Mouse (Mus musculus) midbrain, embryonic 12.5 days (tissue): ENCODE measurements at regions not wholly inside any gene's neighbourhood (a gene's known extent, or its start where the extent isn't known, plus 50 kb on each side); places are given as distances from the start of the nearest gene placed in this dataset.

Source experiments
- ATAC-seq: fragments of 200-750 bp; cut with Nextera tagmentation; 2 replicates; pipeline ENCODE4 v1.8.0; 2017; ENCODE audit warnings: low read depth, moderate TSS enrichment, moderate library complexity; ENCODE audit not compliant: low FRiP score
- H3K27ac ChIP-seq: fragments of 300-500 bp; sonication (generic); replicated peaks from 2 replicates; pipeline ENCODE4 v1.5.1; 2016; ENCODE audit warnings: mild to moderate bottlenecking
- H3K27me3 ChIP-seq: fragments of 300-500 bp; sonication (generic); 2 replicates; pipeline ENCODE4 v1.6.1; 2016; ENCODE audit warnings: mild to moderate bottlenecking
- H3K36me3 ChIP-seq: fragments of 300-500 bp; sonication (generic); 2 replicates; pipeline ENCODE4 v1.6.1; 2016
- H3K4me1 ChIP-seq: fragments of 300-500 bp; sonication (generic); 2 replicates; pipeline ENCODE4 v1.6.1; 2016
- H3K4me2 ChIP-seq: fragments of 300-500 bp; sonication (generic); replicated peaks from 2 replicates; pipeline ENCODE4 v1.6.1; 2016; ENCODE audit warnings: mild to moderate bottlenecking, moderate library complexity
- H3K4me3 ChIP-seq: fragments of 300-500 bp; sonication (generic); 2 replicates; pipeline ENCODE4 v1.5.1; 2016; ENCODE audit warnings: mild to moderate bottlenecking
- H3K9ac ChIP-seq: fragments of 300-500 bp; sonication (generic); replicated peaks from 2 replicates; pipeline ENCODE4 v1.6.1; 2016; ENCODE audit warnings: mild to moderate bottlenecking, moderate library complexity
- H3K9me3 ChIP-seq: fragments of 300-500 bp; sonication (generic); 2 replicates; pipeline ENCODE4 v1.6.1; 2016; ENCODE audit warnings: mild to moderate bottlenecking
- WGBS: fragments of 180-500 bp; shearing (Covaris S2); methylation state at CpG from one replicate; pipeline ENCODE4 v1.1.7; 2016; 5-methylcytosine and 5-hydroxymethylcytosine counted together

GRCm38 (mm10) chr17:63575316-63576007 lies 75.6 kb upstream of the Fbxl17 start:
- Histone ChIP-seq H3K4me1 (no peaks in the 10 kb centered on the region), H3K36me3 (no peaks in the 10 kb centered on the region), H3K27me3 (no peaks in the 10 kb centered on the region), H3K9me3 (no peaks in the 10 kb centered on the region), H3K27ac (no peak overlapping the region), H3K4me3 (no peak overlapping the region), H3K9ac (no peak overlapping the region), H3K4me2 (no peak overlapping the region)
- ATAC-seq: 0 out of 2 replicates have a peak, but pooled peaks have one; percentile 56
- WGBS: 75% methylated on average over 4 of the region's 4 CpGs

GRCm38 (mm10) chr17:63582870-63583269 lies 83.1 kb upstream of the Fbxl17 start:
- Histone ChIP-seq H3K36me3 (no peaks in the 10 kb centered on the region), H3K27ac (no peak overlapping the region), H3K4me1 (no peaks in the 10 kb centered on the region), H3K9ac (no peak overlapping the region), H3K27me3 (no peaks in the 10 kb centered on the region), H3K9me3 (no peaks in the 10 kb centered on the region), H3K4me2 (no peak overlapping the region), H3K4me3 (no peak overlapping the region)
- no peak for ATAC-seq
- 75% methylated on average over 4 of the region's 4 CpGs for WGBS

GRCm38 (mm10) chr17:63607021-63607751 lies 107.4 kb upstream of the Fbxl17 start:
- H3K4me3 ChIP-seq: no peak overlapping the region
- H3K27me3 ChIP-seq: no peaks in the 10 kb centered on the region
- no peak overlapping the region for H3K9ac ChIP-seq
- no peak overlapping the region for H3K27ac ChIP-seq
- no peak overlapping the region for H3K4me2 ChIP-seq
- peaks cover 5% of the 10 kb centered on the region; the same call in 1 of the 2 replicates for H3K4me1 ChIP-seq
- ATAC-seq: peak; percentile 44; the same call in 1 of the 2 replicates
- no peaks in the 10 kb centered on the region for H3K36me3 ChIP-seq
- WGBS: 26% methylated on average over 7 of the region's 7 CpGs
- no peaks in the 10 kb centered on the region for H3K9me3 ChIP-seq

GRCm38 (mm10) chr17:63622726-63623125 lies 122.9 kb upstream of the Fbxl17 start:
- H3K4me2 ChIP-seq: no peak overlapping the region
- no peaks in the 10 kb centered on the region for H3K4me1 ChIP-seq
- no peaks in the 10 kb centered on the region for H3K27me3 ChIP-seq
- H3K9me3 ChIP-seq: no peaks in the 10 kb centered on the region
- ATAC-seq: no peak
- no peak overlapping the region for H3K27ac ChIP-seq
- WGBS: 8% methylated on average over 3 of the region's 3 CpGs
- no peak overlapping the region for H3K9ac ChIP-seq
- H3K36me3 ChIP-seq: no peaks in the 10 kb centered on the region
- H3K4me3 ChIP-seq: no peak overlapping the region

- no peak for ATAC-seq
- 84% methylated on average over 2 of the region's 2 CpGs for WGBS
- Histone ChIP-seq H3K4me3 (no peak overlapping the region), H3K27me3 (no peaks in the 10 kb centered on the region), H3K9me3 (no peaks in the 10 kb centered on the region), H3K9ac (no peak overlapping the region), H3K4me1 (no peaks in the 10 kb centered on the region), H3K27ac (no peak overlapping the region), H3K36me3 (no peaks in the 10 kb centered on the region), H3K4me2 (no peak overlapping the region)
These were observed 137.8 kb upstream of the Fbxl17 start for GRCm38 (mm10) chr17:63637598-63637997.

- H3K4me3 ChIP-seq: no peak overlapping the region
- H3K4me1 ChIP-seq: no peaks in the 10 kb centered on the region
- no peaks in the 10 kb centered on the region for H3K36me3 ChIP-seq
- no peak overlapping the region for H3K27ac ChIP-seq
- 88% methylated on average over 4 of the region's 4 CpGs for WGBS
- ATAC-seq: no peak
- H3K9me3 ChIP-seq: 0 out of 2 replicates have a peak, but pooled peaks cover 3% of the 10 kb centered on the region
- no peaks in the 10 kb centered on the region for H3K27me3 ChIP-seq
- no peak overlapping the region for H3K9ac ChIP-seq
- no peak overlapping the region for H3K4me2 ChIP-seq
These were observed 144.6 kb upstream of the Fbxl17 start for GRCm38 (mm10) chr17:63644390-63644789.

- Histone ChIP-seq H3K36me3 (no peaks in the 10 kb centered on the region), H3K4me1 (no peaks in the 10 kb centered on the region), H3K4me3 (no peak overlapping the region), H3K9me3 (no peaks in the 10 kb centered on the region), H3K9ac (no peak overlapping the region), H3K4me2 (no peak overlapping the region), H3K27ac (no peak overlapping the region), H3K27me3 (no peaks in the 10 kb centered on the region)
- no peak for ATAC-seq
- WGBS: 63% methylated on average over 6 of the region's 6 CpGs
These were observed 157.9 kb upstream of the Fbxl17 start for GRCm38 (mm10) chr17:63657687-63658086.

GRCm38 (mm10) chr17:63660841-63661481 lies 161.1 kb upstream of the Fbxl17 start:
- Histone ChIP-seq H3K4me3 (no peak overlapping the region), H3K27ac (no peak overlapping the region), H3K27me3 (no peaks in the 10 kb centered on the region), H3K9ac (no peak overlapping the region), H3K36me3 (no peaks in the 10 kb centered on the region), H3K4me2 (no peak overlapping the region), H3K4me1 (no peaks in the 10 kb centered on the region), H3K9me3 (no peaks in the 10 kb centered on the region)
- ATAC-seq: no peak
- 89% methylated on average over 13 of the region's 13 CpGs for WGBS

- Histone ChIP-seq H3K27ac (no peak overlapping the region), H3K4me2 (no peak overlapping the region), H3K4me1 (no peaks in the 10 kb centered on the region), H3K36me3 (no peaks in the 10 kb centered on the region), H3K4me3 (no peak overlapping the region), H3K9me3 (no peaks in the 10 kb centered on the region), H3K9ac (no peak overlapping the region), H3K27me3 (no peaks in the 10 kb centered on the region)
- 0 out of 2 replicates have a peak, but pooled peaks have one; percentile 23 for ATAC-seq
- 87% methylated on average over 4 of the region's 4 CpGs for WGBS
These were observed 161.8 kb upstream of the Fbxl17 start for GRCm38 (mm10) chr17:63661584-63661983.

- H3K4me1 ChIP-seq: no peaks in the 10 kb centered on the region
- H3K9ac ChIP-seq: no peak overlapping the region
- ATAC-seq: no peak
- no peaks in the 10 kb centered on the region for H3K9me3 ChIP-seq
- H3K4me2 ChIP-seq: no peak overlapping the region
- no peaks in the 10 kb centered on the region for H3K27me3 ChIP-seq
- no peak overlapping the region for H3K4me3 ChIP-seq
- H3K27ac ChIP-seq: no peak overlapping the region
- WGBS: 81% methylated on average over 12 of the region's 12 CpGs
- no peaks in the 10 kb centered on the region for H3K36me3 ChIP-seq
These were observed 162.4 kb upstream of the Fbxl17 start for GRCm38 (mm10) chr17:63662251-63662650.

GRCm38 (mm10) chr17:63676791-63677190 lies 177.0 kb upstream of the Fbxl17 start:
- Histone ChIP-seq H3K27me3 (no peaks in the 10 kb centered on the region), H3K9ac (no peak overlapping the region), H3K36me3 (no peaks in the 10 kb centered on the region), H3K4me3 (no peak overlapping the region), H3K4me2 (no peak overlapping the region), H3K4me1 (no peaks in the 10 kb centered on the region), H3K27ac (no peak overlapping the region), H3K9me3 (no peaks in the 10 kb centered on the region)
- WGBS: 84% methylated on average over 8 of the region's 8 CpGs
- ATAC-seq: no peak

GRCm38 (mm10) chr17:63677996-63678657 lies 178.3 kb upstream of the Fbxl17 start:
- 82% methylated on average over 3 of the region's 3 CpGs for WGBS
- Histone ChIP-seq H3K27ac (no peak overlapping the region), H3K4me2 (no peak overlapping the region), H3K9me3 (no peaks in the 10 kb centered on the region), H3K4me1 (no peaks in the 10 kb centered on the region), H3K36me3 (no peaks in the 10 kb centered on the region), H3K27me3 (no peaks in the 10 kb centered on the region), H3K9ac (no peak overlapping the region), H3K4me3 (no peak overlapping the region)
- no peak for ATAC-seq
